Mouse (Mus musculus) c-Kit-positive CD71-negative TER-119-negative erythroid progenitor cells, embryonic 14.5 days (primary cell): ENCODE measurements at regions not wholly inside any gene's neighbourhood (a gene's known extent, or its start where the extent isn't known, plus 50 kb on each side); places are given as distances from the start of the nearest gene placed in this dataset.

ENCODE experiments used
- DNase-seq: peaks from one replicate; pipeline ENCODE4 v3.0.0-alpha.2; 2013; ENCODE audit warnings: low read depth

DNA sequence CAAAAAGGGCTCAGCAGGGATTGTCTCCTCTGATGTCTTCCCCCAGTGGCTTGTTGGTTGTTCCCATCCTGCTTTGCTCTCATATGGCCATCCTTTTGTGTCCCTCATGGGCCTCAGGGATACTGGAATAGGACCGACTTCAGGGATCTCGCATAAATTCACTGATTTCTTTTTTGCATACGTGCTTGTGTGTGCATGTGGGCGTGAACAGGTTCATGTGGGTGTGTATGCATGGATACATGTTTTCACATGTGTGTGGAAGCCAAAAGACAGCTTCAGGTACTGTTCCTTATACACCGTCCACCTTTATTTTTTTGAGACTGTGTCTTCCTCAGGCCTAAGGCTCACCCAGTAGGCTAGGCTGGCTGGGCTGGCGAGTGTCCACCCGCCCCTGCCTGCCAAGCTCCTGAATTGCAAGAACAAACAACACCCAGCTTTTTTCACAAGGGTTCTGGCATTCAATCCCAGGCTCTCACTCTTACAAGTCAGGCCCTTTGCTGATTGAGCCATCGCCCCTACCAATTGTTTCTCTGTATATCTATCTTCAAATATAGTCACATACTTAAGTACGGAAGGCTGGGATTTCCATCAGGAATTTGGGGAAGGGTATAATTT is 127.0 kb upstream of the Hmgn3 start:
- no peak for DNase-seq

DNA sequence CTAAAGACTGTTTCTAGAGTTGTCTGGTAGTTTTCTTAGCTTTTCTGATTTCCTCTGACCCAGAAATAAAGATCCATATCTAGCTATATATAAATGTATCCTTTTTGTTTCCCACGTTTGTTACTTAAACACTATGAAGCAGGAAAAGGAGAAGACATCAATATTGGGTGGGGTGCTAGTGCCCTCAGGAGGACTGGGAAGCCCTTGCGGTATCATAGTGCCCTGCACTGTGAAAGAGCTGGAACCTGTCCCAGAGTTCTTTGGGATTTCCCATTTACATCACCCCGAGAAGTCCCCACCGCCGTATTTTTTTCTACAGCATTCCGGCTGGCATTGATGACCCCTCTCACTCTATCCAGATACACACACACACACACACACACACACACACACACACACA is 119.3 kb upstream of the Hmgn3 start:
- DNase-seq = no peak

DNA sequence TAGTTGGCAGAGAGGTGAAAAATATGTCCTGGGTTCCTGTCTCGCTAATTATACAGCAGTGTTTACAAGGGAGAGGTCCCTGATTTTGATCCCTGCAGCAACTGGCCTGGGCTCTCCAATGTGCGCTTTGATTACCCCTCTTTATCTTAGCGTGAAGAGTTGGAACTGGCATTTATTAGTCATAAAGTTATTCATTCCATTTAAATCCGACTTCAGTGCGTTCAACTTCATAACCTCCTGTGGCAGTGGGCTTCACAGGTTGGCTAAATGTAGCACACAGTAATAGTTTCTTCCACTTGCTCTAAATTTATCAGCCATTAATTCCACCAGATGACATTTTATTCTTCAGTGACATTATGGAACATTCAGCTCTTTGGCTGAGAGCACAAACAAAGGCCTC is 113.0 kb upstream of the Hmgn3 start:
- DNase-seq = no peak

DNA sequence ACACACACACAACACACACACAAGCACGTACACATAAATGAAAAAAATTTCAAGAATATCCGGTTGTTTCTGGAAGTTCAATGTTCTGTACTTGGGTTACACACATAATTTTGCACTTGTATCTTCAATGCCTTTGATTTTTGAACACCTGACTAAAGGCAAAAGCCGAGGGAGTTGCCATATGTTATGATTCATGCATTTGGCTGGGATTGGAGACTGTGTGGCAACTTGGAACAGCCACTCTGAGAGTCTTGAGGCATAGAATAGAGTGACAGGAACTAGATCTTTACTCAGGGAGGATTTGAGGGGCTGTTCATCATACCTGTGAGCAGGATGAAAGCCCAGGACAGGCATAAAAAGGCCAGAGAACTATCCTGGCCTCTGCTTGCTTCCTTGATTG is 112.5 kb upstream of the Hmgn3 start:
- no peak for DNase-seq

DNA sequence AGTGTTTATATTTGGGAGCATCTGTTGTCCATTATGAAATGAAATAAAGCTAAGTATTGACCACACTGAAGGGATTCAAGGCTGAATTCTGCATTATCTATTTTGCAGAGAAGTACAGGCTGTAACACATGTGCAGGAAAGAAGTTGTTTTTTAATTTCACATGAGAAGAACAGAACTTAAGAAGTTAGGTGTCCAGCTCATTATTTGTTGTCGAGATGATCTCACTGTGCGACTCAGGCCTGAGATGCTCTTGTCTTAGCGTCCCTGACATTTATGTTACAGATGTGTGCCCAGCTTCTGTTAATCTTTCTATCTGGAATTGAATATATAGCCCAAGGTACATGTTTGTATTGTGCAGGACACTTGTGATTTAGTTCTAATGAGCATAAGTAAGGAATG is 112.0 kb upstream of the Hmgn3 start:
- DNase-seq = no peak

DNA sequence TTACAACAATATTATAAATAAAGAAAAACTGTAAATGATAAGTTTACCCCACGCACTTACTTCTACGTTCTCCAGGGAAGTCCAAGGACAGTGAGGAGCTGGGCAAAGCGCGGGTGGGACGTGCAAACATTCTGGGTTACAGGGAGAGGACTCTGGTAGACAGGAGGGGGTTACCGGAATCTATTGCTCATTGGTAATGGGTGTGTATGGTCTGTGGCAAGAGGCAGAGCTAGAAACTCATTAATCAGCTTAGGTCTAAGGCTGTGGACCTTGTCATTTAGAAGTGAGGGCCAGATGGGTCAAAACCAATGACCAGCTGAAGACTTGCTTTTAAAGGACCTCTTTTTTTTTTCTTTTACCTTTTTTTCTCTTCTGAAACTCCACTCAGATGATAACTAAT is 107.9 kb upstream of the Hmgn3 start:
- DNase-seq = no peak

DNA sequence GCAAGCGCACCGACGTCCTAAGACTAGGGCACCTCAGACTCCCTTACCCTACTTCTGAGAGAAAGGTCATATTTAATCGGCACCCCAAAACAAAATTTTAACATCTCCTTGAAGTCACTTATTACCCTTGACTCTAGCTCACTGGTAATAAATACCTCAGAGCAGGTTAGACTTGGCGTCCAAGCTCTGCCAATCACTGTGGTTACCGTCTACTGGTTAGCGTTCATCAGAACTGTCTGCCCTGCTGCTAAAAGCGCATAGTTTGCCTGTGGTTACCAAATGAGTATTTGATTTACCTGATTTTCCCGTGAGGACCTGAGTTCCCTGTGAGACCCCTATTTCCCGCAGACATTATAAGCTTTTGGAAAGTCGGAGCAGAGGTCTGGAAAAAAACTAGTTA is 107.3 kb upstream of the Hmgn3 start:
- DNase-seq = no peak

DNA sequence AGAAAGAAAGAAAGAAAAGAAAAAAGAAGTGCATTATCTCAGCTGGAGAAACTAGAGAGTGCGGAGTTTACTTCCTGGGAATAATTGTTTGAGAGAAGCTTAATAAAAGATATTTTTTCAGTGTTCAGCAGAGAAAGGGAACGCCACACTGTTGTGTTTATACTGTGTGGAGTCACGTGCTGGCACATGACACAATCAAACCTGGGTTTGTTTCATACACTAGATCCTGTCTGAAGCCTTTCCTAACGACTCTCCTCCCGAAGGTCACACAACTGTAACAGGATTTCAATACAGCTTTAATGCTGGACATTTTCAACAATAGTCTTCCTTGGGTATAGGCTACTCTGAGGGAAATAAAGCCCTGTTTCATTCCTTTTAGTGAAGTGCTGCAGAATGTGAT is 105.3 kb upstream of the Hmgn3 start:
- DNase-seq = no peak

DNA sequence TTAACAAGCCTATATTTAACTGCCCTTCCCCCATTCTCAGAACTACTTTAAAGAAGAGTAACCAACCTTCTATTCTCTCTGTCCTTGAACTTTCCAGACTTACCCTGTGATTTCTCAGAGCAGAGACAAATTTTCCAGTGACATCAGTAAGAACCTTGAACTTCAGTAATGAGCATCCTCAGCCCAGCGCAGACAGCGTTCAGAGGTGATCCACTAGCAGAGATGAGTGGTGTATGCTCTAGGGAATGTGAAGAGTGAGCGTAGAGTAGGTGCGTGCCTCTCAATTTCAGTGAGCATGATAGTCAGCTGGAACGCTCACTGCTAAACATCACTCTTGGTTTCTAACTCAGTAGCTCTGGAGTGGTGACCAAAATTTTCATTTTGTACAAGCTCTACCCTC is 103.4 kb upstream of the Hmgn3 start:
- DNase-seq = no peak

DNA sequence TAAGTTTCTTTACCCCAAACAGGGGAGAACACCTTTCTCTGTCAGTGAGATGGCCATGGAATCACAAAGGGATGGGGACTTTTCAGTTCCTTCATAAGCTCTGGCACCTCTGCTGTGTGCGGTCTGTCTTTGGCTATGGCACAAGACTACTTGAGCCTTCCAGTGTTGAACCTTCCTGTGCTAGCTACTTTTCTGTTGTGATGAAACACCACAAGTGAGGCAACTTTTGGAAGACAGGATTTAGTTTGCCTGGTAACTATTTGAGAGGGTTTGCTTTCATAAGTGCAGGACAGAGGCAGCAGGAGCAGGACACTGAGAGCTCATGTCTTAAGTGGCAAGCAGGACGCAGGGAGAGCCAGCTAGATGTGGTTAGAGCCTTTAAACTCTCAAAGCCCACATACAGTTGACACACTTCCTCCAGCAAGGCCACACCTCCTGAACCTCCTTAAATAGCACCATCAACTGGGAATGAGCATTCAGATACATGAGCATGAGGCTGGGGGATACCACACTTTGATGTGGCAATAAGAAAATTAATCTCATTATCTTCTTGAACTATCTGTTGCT is 101.8 kb upstream of the Hmgn3 start:
- no peak for DNase-seq

DNA sequence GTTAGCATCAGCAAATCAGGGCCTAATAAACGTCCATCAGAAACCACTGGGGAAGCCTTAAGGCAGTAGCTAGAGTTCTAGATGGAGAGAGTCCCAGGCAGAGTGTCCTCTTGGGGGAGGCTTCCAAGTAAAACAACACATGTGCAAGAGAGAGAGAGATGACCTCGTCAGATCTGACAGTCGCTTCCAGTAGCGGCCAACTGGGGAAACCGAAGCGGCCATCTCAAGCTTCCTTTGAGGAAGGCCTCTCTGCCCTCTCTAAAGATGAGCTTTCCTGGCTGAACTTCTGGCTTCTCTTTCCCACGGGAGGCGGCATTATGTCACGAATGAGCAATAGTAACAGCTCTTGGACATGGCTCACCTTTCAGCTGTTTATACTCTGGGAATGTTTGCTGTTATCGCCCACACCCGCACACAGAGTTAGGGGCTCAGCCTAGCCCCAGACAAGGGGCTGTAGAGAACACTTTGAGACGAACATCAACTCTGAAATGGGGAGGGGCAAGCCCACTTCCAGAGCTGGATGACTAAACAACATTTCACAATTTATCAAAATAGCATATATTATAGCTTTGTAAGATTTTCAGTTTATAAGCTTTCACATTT is 100.7 kb upstream of the Hmgn3 start:
- DNase-seq = no peak

DNA sequence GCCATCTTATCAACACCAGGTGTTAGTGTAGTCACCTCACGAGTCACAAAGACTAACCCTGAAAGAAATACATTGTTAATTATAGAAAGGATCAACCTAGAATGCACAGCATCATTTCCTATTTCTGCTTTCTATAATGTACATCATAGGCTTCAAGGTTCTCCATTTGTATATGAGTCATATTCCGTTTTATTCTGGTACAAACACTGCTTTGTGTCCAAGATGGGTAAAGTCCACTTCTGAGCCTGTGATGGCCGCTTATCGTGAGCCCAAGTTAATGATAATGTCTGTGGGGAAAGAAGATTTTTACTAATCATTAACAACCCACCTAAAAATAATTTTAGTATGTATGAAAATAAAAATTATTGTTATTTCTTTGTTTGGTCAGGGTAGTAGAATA is 94.6 kb upstream of the Hmgn3 start:
- DNase-seq = no peak

DNA sequence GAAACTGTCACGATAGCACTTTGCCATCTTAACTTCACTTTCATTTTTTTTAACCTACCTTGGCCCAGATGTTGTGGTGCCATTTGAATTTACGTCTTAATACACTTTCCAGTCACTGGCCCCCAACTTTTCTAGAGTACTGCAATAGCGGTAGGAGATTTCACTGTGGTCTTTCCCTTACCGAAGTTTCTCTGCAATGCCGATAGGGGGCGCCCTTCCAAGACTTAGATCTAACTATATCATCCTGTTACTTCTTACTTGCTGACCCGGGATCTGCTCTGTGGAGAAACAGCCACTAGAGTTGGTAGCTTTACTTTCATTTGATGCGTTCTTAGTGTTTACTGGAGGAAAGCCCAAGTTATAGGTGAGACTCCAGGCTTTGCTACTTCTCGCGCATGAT is 92.6 kb upstream of the Hmgn3 start:
- DNase-seq = no peak

DNA sequence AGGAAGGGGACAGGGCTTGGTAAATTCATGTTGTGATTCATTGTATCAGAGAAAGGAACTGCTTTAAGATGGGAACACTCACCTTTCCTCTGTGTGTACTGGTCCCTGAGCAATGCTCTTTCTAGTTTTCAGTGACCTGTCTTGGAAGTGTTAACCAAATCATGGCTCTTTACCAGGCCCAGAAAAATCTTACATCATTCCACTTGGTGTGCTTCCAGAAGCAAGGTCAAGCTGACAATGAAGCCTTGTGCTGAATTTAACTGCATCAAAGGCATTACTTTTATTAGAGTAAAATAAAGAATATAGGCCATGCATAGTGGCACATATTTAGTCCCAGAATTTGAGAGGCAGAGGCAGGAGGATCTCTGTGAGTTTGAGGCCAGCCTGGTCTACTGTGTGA is 75.4 kb upstream of the Hmgn3 start:
- no peak for DNase-seq

DNA sequence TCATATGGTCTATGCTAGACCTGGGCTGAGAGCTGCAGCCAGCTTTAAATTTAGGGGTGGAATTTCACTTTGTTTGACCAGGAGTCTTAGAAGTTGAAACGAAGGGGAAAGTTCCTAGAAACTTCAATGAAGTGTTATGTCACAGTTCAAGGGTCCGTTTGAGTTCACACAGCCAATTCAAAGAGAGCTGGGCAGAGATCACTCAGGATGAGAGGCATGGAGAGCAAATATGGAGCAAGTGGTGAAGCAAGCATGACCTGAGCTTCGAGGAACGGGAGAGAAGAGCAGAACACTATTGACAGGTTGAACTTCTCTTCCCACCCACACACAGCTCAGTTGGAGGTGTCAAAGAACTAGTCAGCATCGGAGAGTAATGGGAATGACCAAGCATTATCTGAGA is 56.1 kb upstream of the Hmgn3 start:
- no peak for DNase-seq

DNA sequence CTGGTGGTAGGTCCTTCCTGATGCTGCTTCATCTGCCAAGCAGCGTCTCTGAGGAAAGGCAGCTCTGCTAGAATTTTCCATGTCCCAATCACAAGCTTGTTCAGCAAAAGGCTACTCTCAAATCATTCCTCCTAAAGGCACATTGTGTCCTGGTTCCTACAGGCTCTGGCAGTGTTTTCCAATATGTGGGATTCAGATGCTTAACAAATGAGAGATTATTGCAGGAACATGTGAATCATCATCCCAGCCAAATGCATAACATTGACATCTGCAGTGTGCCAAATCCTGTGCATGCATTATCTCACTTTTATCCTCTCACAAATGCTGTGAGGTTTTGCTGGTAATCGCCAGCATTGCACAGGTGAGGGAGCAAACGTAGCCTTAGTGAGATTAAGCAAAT is 53.3 kb upstream of the Hmgn3 start:
- DNase-seq = no peak

DNA sequence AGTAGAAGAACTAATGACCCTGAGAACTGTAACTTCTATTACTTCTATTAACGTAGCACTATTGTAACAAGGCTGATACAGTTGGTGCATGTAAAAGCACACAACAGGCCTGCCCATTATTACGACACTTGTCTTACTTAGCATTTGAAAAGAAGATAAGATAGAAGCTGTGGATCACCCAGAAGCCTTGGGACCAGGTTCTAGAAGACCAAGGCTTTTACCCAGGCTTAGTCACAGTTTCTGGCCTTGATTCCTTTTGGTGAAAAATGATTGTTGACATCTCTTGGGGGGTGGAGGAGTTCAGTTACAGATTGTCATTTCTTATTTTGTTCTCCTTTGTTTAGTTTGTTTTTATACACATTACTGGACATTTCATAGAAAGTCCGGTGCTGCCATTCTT is 52.7 kb upstream of the Hmgn3 start:
- DNase-seq = no peak

DNA sequence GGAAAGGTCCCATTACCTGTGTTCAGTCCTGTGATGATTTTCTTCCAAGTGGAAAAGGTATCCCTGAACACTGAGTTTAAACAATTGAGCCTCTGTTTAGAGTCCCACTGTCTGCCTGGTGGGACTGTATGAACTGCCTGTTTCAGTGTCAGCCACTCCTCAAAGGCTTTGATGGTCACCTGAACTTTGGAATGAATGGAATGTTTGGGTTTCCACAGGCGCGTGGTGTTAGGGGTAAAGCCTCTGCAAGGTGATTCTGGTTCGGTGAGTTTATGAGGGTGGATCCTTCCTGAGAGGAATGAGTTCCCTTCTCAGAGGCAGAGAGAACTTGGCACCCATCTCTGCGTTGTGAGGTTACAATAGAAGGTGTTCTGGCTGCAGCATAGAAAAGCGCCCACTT is 50.5 kb upstream of the Hmgn3 start:
- no peak for DNase-seq
